Mouse (Mus musculus) gastrocnemius, postnatal 14 days (tissue): Measurements from ENCODE around the gene C1qtnf7. TPM values are rescaled to one million over a fixed set of nuclear protein-coding genes. Genes with fewer than 3 reads are reported as not detected.
A peak's percentile ranks its signal among the peaks of the same experiment; 100 is the strongest.

ENCODE experiments used
- DNase-seq: peaks from one replicate; pipeline ENCODE4 v3.0.0; 2021; ENCODE audit warnings: mixed read lengths
- intact Hi-C: fragments of 180-260 bp; cut with DNase I; formaldehyde crosslinking; loops from one replicate; pipeline ENCODE4 v1.15.1; 2025; ENCODE audit warnings: low total_unique reads
- total RNA-seq, 2 experiments: library from RNA; stranded (reverse); gene quantifications; 2 replicates each; pipeline ENCODE4 v1.2.3; 2021

Gene C1qtnf7
- total RNA-seq, 2 experiments from 2014 or later: 1.1 to 1.5 TPM

- intact Hi-C loops: no loop called here
- peak; percentile 30 for DNase-seq
Observed at GRCm38 (mm10) chr5:43590311-43590731, 75.0 kb downstream of the C1qtnf7 start.

DNA sequence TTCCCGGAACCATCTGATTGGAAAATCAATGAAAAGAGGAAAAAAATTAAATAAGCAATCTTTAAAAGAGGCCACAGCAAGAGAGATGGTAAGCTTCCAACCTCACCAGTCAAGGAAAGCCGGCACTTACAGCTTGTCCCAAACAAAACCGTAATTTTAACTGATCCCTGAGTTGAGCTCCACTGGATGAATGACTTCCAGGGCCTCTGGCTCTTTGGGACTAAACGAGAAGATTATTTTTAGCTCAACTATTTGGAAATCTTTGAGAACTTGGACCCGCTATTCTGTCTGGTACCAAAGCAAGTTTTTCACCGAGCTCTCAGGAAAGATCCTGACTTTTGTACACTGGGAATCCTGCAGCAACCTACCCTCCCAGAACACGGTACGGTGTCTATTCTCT, 86.3 kb downstream of the C1qtnf7 start:
- DNase-seq: no peak
- intact Hi-C loops: no loop called here

DNA sequence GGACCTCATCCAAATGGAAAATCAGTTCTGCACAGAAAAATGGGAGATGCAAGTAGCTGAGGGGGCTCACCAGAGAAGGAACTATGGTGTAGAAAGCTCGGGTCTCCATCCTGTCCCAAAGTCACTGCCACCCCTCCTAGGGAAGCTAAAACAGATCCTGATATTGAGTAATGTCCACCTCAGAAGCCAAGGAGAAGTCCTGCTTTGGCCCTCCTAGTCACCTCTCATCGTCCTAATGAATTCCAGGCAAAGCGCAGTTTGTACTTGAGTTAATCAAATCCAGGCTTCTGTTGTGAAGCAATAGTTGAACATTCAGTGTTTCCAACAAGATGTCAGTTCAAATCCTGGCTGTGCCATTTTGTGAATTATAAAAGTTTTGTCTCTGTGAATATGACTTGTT, 87.2 kb downstream of the C1qtnf7 start:
- DNase-seq: no peak
- intact Hi-C loops: no loop called here

DNA sequence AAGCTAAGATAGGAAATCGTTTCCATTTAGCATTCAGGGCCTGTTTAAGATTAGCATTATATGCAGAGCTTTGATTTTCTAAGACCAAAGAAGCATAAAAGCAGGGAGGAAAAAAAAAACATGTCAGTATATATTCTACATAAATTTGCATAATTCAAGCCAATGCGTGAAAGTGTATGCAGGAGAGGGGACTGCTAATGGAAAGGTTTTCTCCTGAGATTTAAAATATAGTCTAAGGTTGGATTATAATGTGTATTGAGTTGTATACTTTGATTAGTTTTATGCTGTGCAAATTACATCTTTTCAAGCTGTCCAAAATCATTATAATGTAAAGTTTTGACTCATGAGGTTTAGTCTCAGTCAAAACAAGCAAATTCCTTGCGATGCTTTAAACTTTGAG, 88.2 kb downstream of the C1qtnf7 start:
- intact Hi-C loops: no loop called here
- no peak for DNase-seq

- intact Hi-C loops: no loop called here
- DNase-seq: no peak
Observed at GRCm38 (mm10) chr5:43608073-43608472, 92.7 kb downstream of the C1qtnf7 start.

DNA sequence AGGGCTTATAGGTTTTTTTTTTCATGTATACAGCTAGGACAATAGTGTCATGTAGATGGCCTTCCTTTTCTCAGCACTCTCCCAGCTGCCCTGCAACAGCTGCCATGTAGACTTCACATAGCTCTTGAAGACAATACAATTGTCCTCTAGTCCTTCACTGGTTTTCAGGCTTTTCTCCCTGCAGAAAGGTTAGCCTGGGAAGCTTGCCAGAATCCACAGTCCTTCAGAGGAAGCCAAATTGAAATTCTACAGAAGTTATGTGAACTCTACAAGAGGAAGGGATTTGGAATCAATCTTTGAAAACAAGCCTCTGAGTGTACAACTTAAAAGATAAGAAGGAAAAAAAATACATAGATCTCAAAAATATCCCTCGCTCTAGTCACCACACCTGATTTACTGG, 94.4 kb downstream of the C1qtnf7 start:
- intact Hi-C loops: no loop called here
- DNase-seq: peak; percentile 12

DNA sequence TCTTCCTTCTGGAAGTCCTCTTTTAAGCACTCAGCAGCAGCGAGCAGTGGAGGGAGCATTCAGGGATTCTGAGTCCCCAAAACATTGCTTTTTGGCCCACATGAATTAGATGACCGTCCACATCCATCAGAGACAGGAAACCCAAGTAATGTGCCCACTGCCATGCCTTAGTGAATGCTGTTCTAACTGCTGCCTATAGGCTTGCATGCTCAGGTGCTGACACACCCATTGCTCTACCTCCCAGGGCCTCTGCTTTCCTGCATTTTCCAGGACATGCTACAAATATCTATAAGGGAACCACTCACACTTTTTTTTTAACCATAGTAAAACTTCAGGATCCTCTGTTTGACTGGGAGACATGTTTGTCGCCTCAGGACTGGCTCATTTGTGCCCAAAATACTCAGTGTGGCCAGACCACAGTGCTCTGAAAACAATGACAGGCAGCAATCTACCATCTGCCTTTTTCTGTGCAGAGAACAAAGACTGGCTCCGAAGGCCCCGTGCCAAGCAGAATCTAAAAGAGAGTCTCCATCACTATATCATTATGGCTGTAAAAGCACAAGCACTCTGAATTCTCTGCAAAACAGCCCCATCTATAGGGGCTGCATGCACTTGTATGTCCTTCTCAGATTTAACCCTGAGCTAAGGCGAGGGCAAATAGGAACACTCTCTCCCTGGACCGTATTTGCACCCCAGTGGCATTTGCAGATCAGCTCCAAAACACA, 106.4 kb downstream of the C1qtnf7 start:
- DNase-seq: no peak
- intact Hi-C loops: no loop called here

DNA sequence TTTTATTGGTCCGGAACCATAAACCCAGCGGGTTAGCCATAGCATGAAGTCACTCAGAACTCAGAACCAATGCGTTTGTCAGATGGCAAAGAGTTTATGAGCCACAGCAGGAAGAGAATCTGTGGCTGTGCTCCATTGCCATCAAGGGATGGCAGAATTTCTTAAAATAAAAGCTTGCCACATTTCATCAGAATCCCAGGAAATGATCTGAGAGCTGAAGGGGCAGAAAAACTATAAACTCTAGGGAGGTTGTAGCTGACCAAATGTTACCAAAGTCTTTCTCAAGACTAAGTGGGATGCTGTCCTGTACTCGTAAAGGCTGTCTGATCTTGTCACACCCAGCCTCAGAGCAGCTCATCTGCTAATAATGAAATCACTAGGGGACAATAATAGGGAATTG, 110.1 kb downstream of the C1qtnf7 start:
- intact Hi-C loops: no loop called here
- DNase-seq: no peak

DNA sequence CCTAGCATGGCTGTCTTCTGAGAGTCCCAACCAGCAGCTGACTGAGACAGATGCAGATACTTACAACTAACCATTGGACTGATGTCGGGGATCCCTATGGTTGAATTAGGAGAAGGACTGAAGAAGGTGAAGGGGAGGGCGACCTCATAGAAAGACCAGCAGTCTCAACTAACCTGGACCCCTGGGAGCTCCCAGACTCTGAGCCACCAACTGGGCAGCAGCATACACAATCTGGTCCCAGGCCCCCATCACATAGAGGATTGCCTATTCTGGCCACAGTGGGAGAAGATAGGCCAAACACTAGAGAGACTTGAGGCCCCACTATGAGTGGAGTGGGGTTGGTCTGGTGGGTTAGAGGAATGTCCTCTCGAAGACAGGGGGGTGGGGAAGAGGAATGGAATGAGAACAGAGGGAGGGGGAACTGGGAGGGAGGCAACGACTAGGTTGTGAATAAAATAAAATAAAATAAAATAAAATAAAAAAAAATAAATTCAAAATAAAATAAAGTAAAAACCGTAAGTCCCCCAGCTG, 118.8 kb downstream of the C1qtnf7 start:
- DNase-seq: no peak

DNA sequence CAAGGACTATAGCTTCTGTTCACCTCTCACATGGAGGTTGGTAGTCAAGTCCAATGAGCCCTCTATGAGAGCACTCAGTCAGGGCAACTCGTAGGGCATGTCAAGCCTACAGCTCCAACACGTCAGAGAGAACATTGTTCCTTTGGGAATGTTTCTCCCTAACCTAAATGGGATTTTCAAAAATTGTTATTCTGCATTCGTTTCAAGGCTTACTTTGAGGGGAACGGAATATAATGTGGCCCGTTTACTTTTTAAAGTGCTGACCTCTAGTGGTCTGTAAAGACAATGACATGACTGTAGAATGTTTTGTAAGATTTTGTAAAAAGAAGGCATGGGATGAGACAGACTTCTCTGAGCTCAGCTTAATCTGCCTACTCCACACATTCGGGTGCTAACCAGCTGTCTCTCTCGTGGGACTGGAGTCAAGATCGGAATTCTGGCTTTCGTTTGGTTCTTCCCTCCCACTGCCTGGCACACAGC, 119.3 kb downstream of the C1qtnf7 start:
- no peak for DNase-seq

More for the DNA sequence above, 118.8 kb downstream of the C1qtnf7 start:
- intact Hi-C loops: loop anchor here (5.0 to 10.0 kb wide), 2 partner anchors 59 to 212 kb away; no protein-coding TSS in a partner anchor

DNA sequence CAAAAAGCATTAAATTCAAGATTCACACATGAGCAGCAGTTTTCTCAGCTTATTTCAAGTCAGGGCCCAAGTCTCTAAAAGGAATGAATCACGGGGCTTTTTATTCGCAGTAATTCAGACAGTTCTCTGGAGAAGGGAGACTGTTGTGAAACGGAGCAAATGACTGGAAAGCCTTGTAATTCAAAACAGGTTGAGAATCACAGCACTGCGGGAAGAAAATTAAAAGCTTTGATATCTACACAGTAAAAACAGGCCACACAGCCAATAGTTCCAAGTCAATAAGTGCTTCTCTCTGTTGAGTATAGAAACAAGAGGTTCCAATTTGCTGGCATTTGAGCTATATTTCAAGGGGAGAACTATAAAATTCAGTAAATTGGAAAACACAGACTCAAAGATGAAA, 129.7 kb downstream of the C1qtnf7 start:
- no peak for DNase-seq
- intact Hi-C loops: no loop called here

More for the DNA sequence above, 119.3 kb downstream of the C1qtnf7 start:
- intact Hi-C loops: loop anchor here (5.0 to 10.0 kb wide), 2 partner anchors 60 to 212 kb away; no protein-coding TSS in a partner anchor

- DNase-seq: no peak
- intact Hi-C loops: no loop called here
Observed at GRCm38 (mm10) chr5:43647098-43647774, 131.9 kb downstream of the C1qtnf7 start.

- intact Hi-C loops: no loop called here
- no peak for DNase-seq
Observed at GRCm38 (mm10) chr5:43661498-43661897, 146.2 kb downstream of the C1qtnf7 start.

- intact Hi-C loops: no loop called here
- DNase-seq: peak; percentile 20
Observed at GRCm38 (mm10) chr5:43661997-43662961, 146.9 kb downstream of the C1qtnf7 start, which contains the start of gene Cc2d2a. Gene Cc2d2a (plus strand): TSS chr5:43662346.

- intact Hi-C loops: no loop called here
- no peak for DNase-seq
Observed at GRCm38 (mm10) chr5:43663531-43663930, 148.2 kb downstream of the C1qtnf7 start.

GRCm38 (mm10) chr5:43665144-43665543, 149.8 kb downstream of the C1qtnf7 start:
- intact Hi-C loops: no loop called here
- DNase-seq: peak; percentile 46
